Mouse (Mus musculus): ENCODE measurements around the gene Fzd7. TPM values are rescaled to one million over a fixed set of nuclear protein-coding genes. Genes with fewer than 3 reads are reported as not detected.

Gene Fzd7
- polyA plus RNA-seq, 1 experiment from 2014 or later = 17.9 TPM

DNA sequence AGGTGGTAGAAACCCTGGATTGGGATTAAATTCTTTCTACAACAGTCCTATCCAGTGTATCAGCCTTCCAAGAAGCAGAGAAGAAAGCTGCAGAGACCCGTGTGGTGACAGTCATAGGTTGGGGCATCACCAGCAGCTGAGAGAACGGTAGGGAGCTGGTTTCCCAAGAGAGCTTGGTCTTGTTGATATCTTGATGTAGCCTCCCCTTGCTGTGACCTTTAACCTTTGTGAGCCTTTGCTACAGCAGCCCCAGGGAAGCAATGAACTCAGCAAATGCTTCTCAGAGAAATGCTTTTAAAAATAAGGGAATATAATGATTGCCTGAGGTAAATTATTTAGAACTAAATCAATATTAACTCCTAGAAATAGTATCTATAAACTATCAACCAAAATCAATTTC, 20.1 kb downstream of the Fzd7 start:
- H3K4me1 ChIP-seq (replicated peaks; ENCODE audit: insufficient read depth, low read length) = no peaks in the 10 kb centered on the region
- no peak for ATAC-seq (replicated peaks; ENCODE audit: low FRiP score, low read depth)
- H3K4me3 ChIP-seq (replicated peaks; ENCODE audit: low read depth, low read length) = no peak overlapping the region
- no peak for DNase-seq (ENCODE audit: low spot score)
- H3K27me3 ChIP-seq (ENCODE audit: insufficient read depth, low read length) = no peaks in the 10 kb centered on the region
- no peak for TF ChIP-seq CTCF (IDR thresholded peaks at IDR 0.05; ENCODE audit: low read depth)
- H3K9me3 ChIP-seq (replicated peaks; ENCODE audit: low read length) = no peaks in the 10 kb centered on the region
- WGBS = 78% methylated on average over 2 of the region's 2 CpGs
- H3K36me3 ChIP-seq (ENCODE audit: insufficient read depth, low read length) = no peaks in the 10 kb centered on the region
- no peak overlapping the region for H3K4me2 ChIP-seq (ENCODE audit: low read length)
- no peak overlapping the region for H3K27ac ChIP-seq
- H3K9ac ChIP-seq (ENCODE audit: low read depth, low read length) = no peak overlapping the region

DNA sequence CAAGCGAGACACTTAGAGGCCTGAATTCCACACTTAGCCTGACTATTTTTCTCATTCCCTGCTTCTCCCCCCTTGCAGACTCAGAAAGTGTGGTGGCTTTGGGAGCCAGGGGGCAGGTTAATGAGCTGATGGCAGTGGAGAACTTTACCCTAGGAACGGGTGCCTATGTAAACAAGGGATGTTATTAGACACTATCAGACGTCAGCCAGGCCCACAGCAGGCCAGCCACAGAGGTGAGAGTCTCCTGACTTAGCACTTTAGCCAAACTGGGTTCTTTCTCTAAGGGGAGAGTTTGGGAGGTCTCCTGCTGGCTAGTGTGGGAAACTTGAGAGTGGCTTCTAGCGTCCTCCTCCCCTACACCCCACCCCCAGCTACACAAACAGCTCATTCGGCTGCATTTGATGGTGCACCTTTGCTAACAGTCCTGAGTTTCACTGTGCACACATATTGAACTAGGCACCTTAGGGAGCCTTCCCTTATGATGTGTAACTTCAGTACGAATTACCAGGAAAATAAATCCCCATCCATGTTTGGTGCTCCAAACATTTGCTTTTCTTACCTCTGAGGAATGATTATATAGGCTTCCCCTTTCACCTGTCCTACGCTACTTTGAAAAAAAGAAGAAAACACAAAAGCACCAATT, 21.6 kb downstream of the Fzd7 start:
- no peaks in the 10 kb centered on the region for H3K27me3 ChIP-seq (ENCODE audit: insufficient read depth, low read length)
- H3K4me2 ChIP-seq (ENCODE audit: low read length) = no peak overlapping the region
- peaks cover 3% of the 10 kb centered on the region; the same call in 1 of the 2 replicates for H3K4me1 ChIP-seq (replicated peaks; ENCODE audit: insufficient read depth, low read length)
- no peak overlapping the region for H3K4me3 ChIP-seq (replicated peaks; ENCODE audit: low read depth, low read length)
- ATAC-seq (replicated peaks; ENCODE audit: low FRiP score, low read depth) = no peak
- H3K36me3 ChIP-seq (ENCODE audit: insufficient read depth, low read length) = no peaks in the 10 kb centered on the region
- H3K9ac ChIP-seq (ENCODE audit: low read depth, low read length) = no peak overlapping the region
- peak; percentile 5; the same call in 1 of the 2 replicates for TF ChIP-seq CTCF (IDR thresholded peaks at IDR 0.05; ENCODE audit: low read depth)
- H3K27ac ChIP-seq = no peak overlapping the region
- no peak for DNase-seq (ENCODE audit: low spot score)
- no peaks in the 10 kb centered on the region for H3K9me3 ChIP-seq (replicated peaks; ENCODE audit: low read length)
- 34% methylated on average over 7 of the region's 7 CpGs for WGBS

DNA sequence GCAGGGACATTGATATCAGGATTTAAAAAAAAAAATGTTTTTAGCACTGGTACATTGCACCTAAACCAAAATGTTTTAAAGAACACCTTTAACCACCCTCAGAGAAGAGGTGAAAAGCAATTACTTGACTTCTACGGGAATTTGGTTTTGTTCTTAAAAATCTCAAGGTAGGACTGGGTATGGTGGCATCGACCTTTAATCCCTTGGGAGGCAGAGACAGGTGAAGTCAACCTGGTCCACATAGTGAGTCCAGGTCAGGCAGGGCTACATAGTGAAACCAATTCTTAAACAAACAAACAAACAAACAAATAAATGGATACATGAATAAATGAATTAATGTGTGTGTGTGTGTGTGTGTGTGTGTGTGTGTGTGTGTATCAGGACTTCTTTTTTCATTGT, 22.1 kb downstream of the Fzd7 start:
- Histone ChIP-seq H3K36me3 (ENCODE audit: insufficient read depth, low read length) (no peaks in the 10 kb centered on the region), H3K9me3 (replicated peaks; ENCODE audit: low read length) (no peaks in the 10 kb centered on the region), H3K27me3 (ENCODE audit: insufficient read depth, low read length) (no peaks in the 10 kb centered on the region), H3K4me3 (replicated peaks; ENCODE audit: low read depth, low read length) (no peak overlapping the region), H3K4me2 (ENCODE audit: low read length) (no peak overlapping the region), H3K9ac (ENCODE audit: low read depth, low read length) (no peak overlapping the region), H3K27ac (no peak overlapping the region), H3K4me1 (replicated peaks; ENCODE audit: insufficient read depth, low read length) (peaks cover 3% of the 10 kb centered on the region; the same call in 1 of the 2 replicates)
- WGBS = 75% methylated on average over 2 of the region's 2 CpGs
- no peak for ATAC-seq (replicated peaks; ENCODE audit: low FRiP score, low read depth)
- no peak for DNase-seq (ENCODE audit: low spot score)
- no peak for TF ChIP-seq CTCF (IDR thresholded peaks at IDR 0.05; ENCODE audit: low read depth)

DNA sequence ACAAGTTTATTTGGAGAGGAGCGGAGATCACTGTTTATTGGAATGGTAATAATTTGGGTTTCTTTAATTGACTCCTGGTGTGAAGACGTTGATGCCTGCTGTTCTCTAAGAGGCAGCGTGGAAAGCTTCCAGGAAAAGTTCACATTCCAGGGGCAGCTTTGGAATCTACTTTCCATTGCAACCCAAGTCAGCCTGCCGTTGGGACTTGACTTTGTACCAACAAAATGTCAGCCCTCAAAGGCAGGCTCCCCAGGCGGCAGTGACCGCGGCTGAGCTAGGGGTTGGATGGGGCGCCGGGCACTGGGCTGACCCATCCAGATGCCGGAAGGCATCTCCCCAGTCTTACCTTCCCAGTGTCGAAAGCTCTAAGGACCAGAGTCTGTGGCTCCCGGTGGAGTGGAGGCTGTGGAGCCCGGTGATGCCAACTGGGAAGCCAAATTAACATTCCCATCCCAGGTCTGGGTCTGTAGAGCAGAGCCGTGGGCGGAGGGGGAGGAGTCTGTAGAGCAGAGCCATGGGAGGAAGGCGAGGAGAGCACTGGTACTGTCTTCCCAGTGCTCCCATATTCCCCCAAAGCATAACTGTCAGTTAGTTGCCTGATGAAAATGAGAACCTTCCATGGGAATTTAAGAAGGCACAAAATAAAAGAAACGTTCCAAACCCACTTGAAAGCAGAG, 26.4 kb downstream of the Fzd7 start:
- Histone ChIP-seq H3K9ac (ENCODE audit: low read depth, low read length) (no peak overlapping the region), H3K27ac (no peak overlapping the region), H3K4me2 (ENCODE audit: low read length) (no peak overlapping the region), H3K36me3 (ENCODE audit: insufficient read depth, low read length) (no peaks in the 10 kb centered on the region), H3K4me1 (replicated peaks; ENCODE audit: insufficient read depth, low read length) (peaks cover 3% of the 10 kb centered on the region; the same call in 1 of the 2 replicates), H3K9me3 (replicated peaks; ENCODE audit: low read length) (no peaks in the 10 kb centered on the region), H3K27me3 (ENCODE audit: insufficient read depth, low read length) (no peaks in the 10 kb centered on the region), H3K4me3 (replicated peaks; ENCODE audit: low read depth, low read length) (no peak overlapping the region)
- WGBS = 37% methylated on average over 17 of the region's 17 CpGs
- ATAC-seq (replicated peaks; ENCODE audit: low FRiP score, low read depth) (no peak), DNase-seq (ENCODE audit: low spot score) (peak; percentile 67)
- no peak for TF ChIP-seq CTCF (IDR thresholded peaks at IDR 0.05; ENCODE audit: low read depth)

DNA sequence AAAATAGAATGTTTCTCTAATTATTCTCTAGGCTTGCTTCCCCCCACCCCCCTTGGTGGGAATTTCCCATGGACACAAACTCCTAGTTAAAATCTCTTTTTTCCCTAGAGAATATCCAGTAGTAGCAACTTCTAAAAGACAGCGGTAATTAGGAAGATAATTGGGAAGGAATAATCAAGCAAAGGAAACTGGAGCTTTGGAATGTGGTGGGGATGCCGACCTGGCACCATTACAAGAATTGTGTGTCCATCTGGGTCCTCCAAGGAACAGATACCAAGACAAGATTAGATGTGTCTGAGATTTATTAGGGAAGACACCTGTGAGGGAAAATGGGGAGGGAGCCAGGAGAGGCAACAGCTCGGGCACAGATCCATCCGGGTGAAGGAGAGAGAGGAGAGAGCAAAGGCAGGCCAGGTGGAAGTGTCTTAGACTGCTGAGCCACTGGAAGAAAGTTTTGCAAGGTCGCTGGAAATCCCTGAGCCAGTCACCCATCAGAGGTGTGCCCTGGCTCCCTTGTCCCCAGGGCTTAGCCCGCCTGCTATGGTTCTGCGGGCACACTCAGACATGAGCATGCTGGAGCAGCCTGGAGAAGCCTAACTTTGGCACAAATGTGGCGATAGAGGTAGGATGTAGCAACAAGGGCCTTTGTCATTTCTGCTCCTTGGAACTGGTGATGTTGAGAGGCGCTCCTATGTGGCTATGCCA, 29.5 kb downstream of the Fzd7 start:
- TF ChIP-seq CTCF (IDR thresholded peaks at IDR 0.05; ENCODE audit: low read depth) = no peak
- Histone ChIP-seq H3K9ac (ENCODE audit: low read depth, low read length) (no peak overlapping the region), H3K27me3 (ENCODE audit: insufficient read depth, low read length) (no peaks in the 10 kb centered on the region), H3K4me1 (replicated peaks; ENCODE audit: insufficient read depth, low read length) (peaks cover 3% of the 10 kb centered on the region; the same call in 1 of the 2 replicates), H3K36me3 (ENCODE audit: insufficient read depth, low read length) (no peaks in the 10 kb centered on the region), H3K4me3 (replicated peaks; ENCODE audit: low read depth, low read length) (no peak overlapping the region), H3K9me3 (replicated peaks; ENCODE audit: low read length) (no peaks in the 10 kb centered on the region), H3K27ac (no peak overlapping the region), H3K4me2 (ENCODE audit: low read length) (no peak overlapping the region)
- 61% methylated on average over 9 of the region's 9 CpGs for WGBS
- DNase-seq (ENCODE audit: low spot score) (no peak), ATAC-seq (replicated peaks; ENCODE audit: low FRiP score, low read depth) (no peak)
